Mouse (Mus musculus) T-helper 2 cell (primary cell): ENCODE data around the gene Slc41a1.

ENCODE experiments used
- in situ Hi-C: fragments of 300-600 bp; cut with MboI, MseI; formaldehyde crosslinking; loops from one replicate; pipeline ENCODE4 v1.15.1; 2025; ENCODE audit warnings: high pct_unique_total_duplicates

Slc41a1 gene

DNA sequence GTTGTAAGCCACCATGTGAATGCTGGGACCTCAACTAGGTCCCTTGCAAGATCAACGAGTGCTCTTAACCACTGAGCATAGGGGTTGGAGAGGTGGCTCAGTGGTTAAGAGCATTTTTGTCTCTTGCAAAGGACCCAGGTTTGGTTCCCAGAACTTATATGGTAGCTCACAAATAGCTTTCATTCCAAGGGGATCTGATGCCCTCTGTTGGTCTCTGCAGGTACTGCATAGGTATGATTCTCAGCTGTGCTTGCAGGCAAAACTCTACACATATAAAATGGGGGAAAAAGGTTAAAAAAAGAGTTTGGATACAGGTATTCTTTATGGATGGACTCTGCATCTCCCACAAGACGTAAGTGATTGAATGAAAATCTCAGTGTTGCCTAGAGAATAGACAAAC is 55.5 kb downstream of the Slc41a1 start:
- in situ Hi-C loops = no loop called here

- in situ Hi-C loops = no loop called here
Measured at GRCm38 (mm10) chr1:131886173-131886572, 58.9 kb downstream of the Slc41a1 start.

- in situ Hi-C loops = no loop called here
Measured at GRCm38 (mm10) chr1:131886641-131887040, 59.3 kb downstream of the Slc41a1 start.

DNA sequence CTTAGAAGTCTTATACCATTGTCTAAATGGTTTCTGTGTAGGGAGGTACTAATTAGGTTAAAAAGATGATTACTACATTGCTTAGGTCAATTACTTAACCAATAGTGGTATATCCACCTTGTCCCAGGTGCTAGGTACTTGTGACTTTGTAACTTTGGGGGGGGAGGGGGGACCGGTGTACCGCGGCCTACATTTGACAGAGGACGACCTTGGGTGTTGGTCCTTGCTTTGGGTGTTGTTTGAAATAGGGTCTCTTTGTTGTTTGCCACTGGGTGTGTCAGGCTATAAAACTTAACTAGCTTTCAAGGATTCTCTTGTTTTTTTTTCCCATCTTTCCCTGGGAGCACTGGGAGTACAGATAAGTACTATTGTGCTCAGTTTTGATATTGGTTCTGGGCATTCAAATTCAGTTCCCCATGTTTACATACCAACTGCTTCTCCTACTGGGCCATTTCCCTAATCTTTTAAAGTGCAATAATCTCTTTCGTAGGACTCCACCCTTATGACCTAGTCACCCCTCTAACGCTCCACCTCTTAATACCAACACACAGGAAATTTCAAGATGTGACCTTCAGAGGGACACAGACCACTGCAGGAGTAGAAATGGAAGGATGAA is 62.9 kb downstream of the Slc41a1 start:
- in situ Hi-C loops = no loop called here

- in situ Hi-C loops = no loop called here
Measured at GRCm38 (mm10) chr1:131891436-131891835, 64.1 kb downstream of the Slc41a1 start.
